ENCODE assay signal across 23 mouse cellular contexts in the genomic region with DNA sequence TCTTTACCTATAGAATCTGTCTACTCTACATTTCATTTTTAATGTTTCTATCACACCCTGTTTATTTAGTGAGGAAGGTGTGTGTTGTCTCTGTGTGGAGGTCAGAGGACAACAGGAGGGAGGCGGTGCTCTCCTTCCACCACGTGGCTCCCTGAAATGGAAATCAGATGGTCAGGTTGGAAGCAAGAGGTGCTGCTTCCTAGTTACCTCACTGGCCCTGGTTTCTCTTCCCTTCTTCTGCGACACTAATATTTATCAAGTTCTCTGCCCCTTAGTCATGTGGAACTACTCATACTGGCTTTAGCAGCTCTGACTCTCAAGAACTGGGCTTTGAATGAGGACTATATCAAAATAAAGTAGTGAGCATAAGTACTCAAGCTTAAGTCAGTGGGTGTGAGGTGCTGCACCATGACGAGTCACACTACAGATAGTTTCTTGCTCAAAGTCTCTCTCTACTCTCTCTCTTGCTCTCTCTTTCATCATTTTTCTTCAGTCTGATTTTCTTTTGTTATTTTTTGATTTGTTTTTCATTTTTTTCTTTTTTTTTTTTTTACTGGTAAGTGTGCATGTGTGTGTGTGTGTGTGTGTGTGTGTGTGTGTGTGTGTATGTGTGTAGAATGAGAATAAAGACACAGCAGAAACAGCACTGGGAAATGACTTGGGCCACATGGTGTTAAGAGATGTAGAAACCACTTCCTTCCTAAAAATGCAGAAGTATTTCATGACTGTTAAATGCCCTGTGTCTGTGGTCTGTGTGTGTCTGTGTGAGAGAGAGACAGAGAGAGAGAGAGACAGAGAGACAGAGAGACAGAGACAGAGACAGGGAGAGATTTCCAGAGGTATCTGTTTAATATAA.
A peak's percentile ranks its signal among the peaks of the same experiment; 100 is the strongest.
DNase-seq lines count a peak whose midpoint lies in the region; ATAC-seq and TF ChIP-seq lines count a peak whose summit lies in the region.
"Had no signal": no experiment of that assay in that cellular context is flagged by ENCODE, and none has a peak within 500 bp of the region (broad histone marks: within the 10 kb centered on the region; RNA-seq: fewer than 3 reads in every experiment).

No protein-coding gene starts in this region.

- no peaks in the 10 kb centered on the region for H3K79me2 ChIP-seq in liver, adult 2 months (ENCODE audit: control insufficient read depth, insufficient read depth, low read length)

- no peak overlapping the region for H3K27ac ChIP-seq in liver, adult 2 months (replicated peaks; ENCODE audit: insufficient read depth, low read depth, low read length)
- no peak overlapping the region for H3K27ac ChIP-seq in kidney, embryonic 16.5 days (ENCODE audit: low read length)
- H3K27ac ChIP-seq: embryonic facial prominence, embryonic 15.5 days; forebrain, embryonic 10.5 days; heart, adult 2 months; hindbrain, postnatal 0 days; midbrain, embryonic 15.5 days had no signal

- peak; percentile 9 for DNase-seq in liver, adult 2 months (ENCODE audit: extremely low read depth, low read depth, low spot score)
- DNase-seq in liver (no peak), 416B (ENCODE audit: low read depth) (peak; percentile 80)
- DNase-seq in c-Kit-positive CD71-positive TER-119-positive erythroid progenitor cells, embryonic 14.5 days (ENCODE audit: low spot score): no peak
- DNase-seq in kidney, adult 8-10 months: no peak
- DNase-seq: adrenal gland, postnatal 14 days; cerebellum, adult 9-10 months; embryo, embryonic 11 days; heart, adult 2 months; heart, postnatal 10 days; kidney, adult 11 months; kidney, postnatal 36 days; lung, postnatal 10 days; thymus, postnatal 4 days had no signal

- TF ChIP-seq CTCF in liver, adult 2 months (IDR thresholded peaks at IDR 0.05; ENCODE audit: low read depth, low read length): no peak

- no peak overlapping the region for H3K4me2 ChIP-seq in kidney, embryonic 16.5 days (replicated peaks; ENCODE audit: low read depth, low read length)
- H3K4me2 ChIP-seq: embryonic facial prominence, embryonic 15.5 days; midbrain, embryonic 15.5 days had no signal

- no peaks in the 10 kb centered on the region for H3K27me3 ChIP-seq in liver, adult 2 months (ENCODE audit: control insufficient read depth, insufficient read depth, low read length)
- no peaks in the 10 kb centered on the region for H3K27me3 ChIP-seq in megakaryocyte, embryonic 14.5 days (replicated peaks)
- H3K27me3 ChIP-seq in kidney, embryonic 16.5 days (ENCODE audit: insufficient read depth, low read length): no peaks in the 10 kb centered on the region
- H3K27me3 ChIP-seq: embryonic facial prominence, embryonic 15.5 days; midbrain, embryonic 15.5 days; Patski had no signal

- no peaks in the 10 kb centered on the region for H3K36me3 ChIP-seq in liver, adult 2 months (ENCODE audit: control insufficient read depth, insufficient read depth, low read length)
- H3K36me3 ChIP-seq in megakaryocyte, embryonic 14.5 days (replicated peaks; ENCODE audit: low read length): no peaks in the 10 kb centered on the region
- H3K36me3 ChIP-seq in kidney, embryonic 16.5 days (ENCODE audit: insufficient read depth, low read length): no peaks in the 10 kb centered on the region
- H3K36me3 ChIP-seq: embryonic facial prominence, embryonic 15.5 days; forebrain, embryonic 10.5 days; midbrain, embryonic 15.5 days had no signal

- WGBS in liver, adult 2 months: 66% methylated on average over 4 of the region's 4 CpGs
- WGBS in kidney, embryonic 16.5 days: 69% methylated on average over 4 of the region's 4 CpGs

- peaks cover 6% of the 10 kb centered on the region; the same call in 1 of the 2 replicates for H3K9me3 ChIP-seq in megakaryocyte, embryonic 14.5 days
- no peaks in the 10 kb centered on the region for H3K9me3 ChIP-seq in kidney, embryonic 16.5 days (ENCODE audit: low read length)
- H3K9me3 ChIP-seq: embryonic facial prominence, embryonic 15.5 days; forebrain, embryonic 10.5 days; midbrain, embryonic 15.5 days had no signal

- no peak overlapping the region for H3K4me3 ChIP-seq in liver, adult 2 months (ENCODE audit: insufficient read depth, low read depth, low read length)
- H3K4me3 ChIP-seq in megakaryocyte, embryonic 14.5 days (replicated peaks): peak overlapping the region; percentile 64
- no peak overlapping the region for H3K4me3 ChIP-seq in kidney, embryonic 16.5 days (ENCODE audit: low read length)
- H3K4me3 ChIP-seq: embryonic facial prominence, embryonic 15.5 days; forebrain, embryonic 10.5 days; heart, adult 2 months; midbrain, embryonic 15.5 days had no signal

- TF ChIP-seq POLR2A in liver, adult 2 months (IDR thresholded peaks at IDR 0.05; ENCODE audit: extremely low read depth, insufficient read depth, low read length): no peak

- no peak overlapping the region for H3K9ac ChIP-seq in liver, adult 2 months (ENCODE audit: low read depth, low read length)
- H3K9ac ChIP-seq in kidney, embryonic 16.5 days (replicated peaks; ENCODE audit: low read length): no peak overlapping the region
- H3K9ac ChIP-seq: embryonic facial prominence, embryonic 15.5 days; midbrain, embryonic 15.5 days had no signal

- peak; percentile 95 for ATAC-seq in common myeloid progenitor, adult 5-6 weeks (replicated peaks; ENCODE audit: low read depth, poor library complexity, severe bottlenecking)
- no peak for ATAC-seq in kidney, embryonic 16.5 days (ENCODE audit: low FRiP score, low TSS enrichment)
- ATAC-seq: activated CD4-positive, CD25-positive, alpha-beta regulatory T cell, adult 4 months; hindbrain, postnatal 0 days; midbrain, embryonic 15.5 days; Patski had no signal

- no peaks in the 10 kb centered on the region for H3K4me1 ChIP-seq in liver, adult 2 months (ENCODE audit: control insufficient read depth, insufficient read depth, low read length)
- H3K4me1 ChIP-seq in megakaryocyte, embryonic 14.5 days: peaks cover 4% of the 10 kb centered on the region; the same call in 1 of the 2 replicates
- H3K4me1 ChIP-seq in kidney, embryonic 16.5 days (ENCODE audit: insufficient read depth, low read length): 0 out of 2 replicates have a peak, but pooled peaks cover 3% of the 10 kb centered on the region
- H3K4me1 ChIP-seq: embryonic facial prominence, embryonic 15.5 days; forebrain, embryonic 10.5 days; midbrain, embryonic 15.5 days had no signal

Comparison
In these comparisons a context has a peak if more than half of its experiments do, and no peak if none do; other contexts are left out.
1. DNase-seq: peak in liver, adult 2 months (single experiment) and 416B (single experiment); none in liver (single experiment), c-Kit-positive CD71-positive TER-119-positive erythroid progenitor cells, embryonic 14.5 days (single experiment) and kidney, adult 8-10 months (0 of 2).